Mouse (Mus musculus): ENCODE results near the gene Tfrc. TPM values are rescaled to one million over a fixed set of nuclear protein-coding genes. Genes with fewer than 3 reads are reported as not detected.

The Tfrc gene
- polyA plus RNA-seq, 1 experiment from 2014 or later, result 59.2 TPM

DNA sequence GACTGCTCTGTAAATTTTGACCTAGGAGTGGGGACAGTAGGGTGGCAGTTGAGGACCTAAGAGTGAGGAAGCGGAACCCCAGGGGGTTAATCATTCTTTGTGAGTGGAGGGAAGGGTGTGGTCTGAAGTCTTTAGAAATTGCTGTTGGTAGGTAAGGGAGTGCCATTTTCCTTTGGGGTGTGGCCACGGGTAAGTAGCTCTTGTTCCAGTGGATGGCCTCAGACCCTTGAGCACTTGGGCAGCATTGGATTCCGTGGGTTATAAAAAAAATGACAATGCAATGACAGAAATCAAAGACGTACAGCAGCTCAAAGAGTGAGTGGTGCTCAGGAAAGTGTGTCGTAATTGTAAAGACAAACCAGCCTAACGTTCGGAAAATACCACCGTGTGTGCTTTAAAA, 47.6 kb downstream of the Tfrc start:
- no peaks in the 10 kb centered on the region for H3K36me3 ChIP-seq (replicated peaks)
- no peak overlapping the region for H3K4me3 ChIP-seq (replicated peaks)
- no peak overlapping the region; the same call in 1 of the 2 replicates for H3K27ac ChIP-seq
- H3K9me3 ChIP-seq, result no peaks in the 10 kb centered on the region
- H3K9ac ChIP-seq, result no peak overlapping the region
- peaks cover 40% of the 10 kb centered on the region for H3K4me1 ChIP-seq
- H3K4me2 ChIP-seq, result no peak overlapping the region
- no peaks in the 10 kb centered on the region for H3K27me3 ChIP-seq
- no peak for ATAC-seq (ENCODE audit: low FRiP score)
- 85% methylated on average over 8 of the region's 8 CpGs for WGBS

DNA sequence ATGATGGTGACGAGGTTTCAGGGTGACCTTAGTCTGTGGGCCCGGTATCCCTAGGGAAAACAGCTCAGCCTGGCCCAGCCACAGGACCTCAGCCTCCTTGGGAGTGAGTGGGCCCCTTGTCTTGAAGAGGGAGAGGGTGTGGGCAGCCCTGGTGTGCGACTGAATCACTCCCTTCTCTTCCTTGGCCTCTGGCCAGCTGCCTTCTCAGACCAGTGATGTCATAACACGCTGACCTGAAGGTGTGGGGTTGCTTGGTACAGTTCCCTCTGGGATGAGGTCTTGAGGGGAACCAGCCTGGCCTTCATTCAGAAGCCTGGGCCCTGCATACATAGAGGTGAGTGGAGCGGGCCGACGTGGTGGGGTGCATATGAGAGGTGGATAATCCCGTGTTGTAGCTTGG, 48.1 kb downstream of the Tfrc start:
- peaks cover 45% of the 10 kb centered on the region for H3K4me1 ChIP-seq
- no peak for ATAC-seq (ENCODE audit: low FRiP score)
- H3K9me3 ChIP-seq, result no peaks in the 10 kb centered on the region
- H3K27ac ChIP-seq, result no peak overlapping the region
- no peak overlapping the region for H3K4me3 ChIP-seq (replicated peaks)
- no peak overlapping the region for H3K4me2 ChIP-seq
- H3K9ac ChIP-seq, result no peak overlapping the region
- no peaks in the 10 kb centered on the region for H3K27me3 ChIP-seq
- WGBS, result 84% methylated on average over 8 of the region's 8 CpGs
- no peaks in the 10 kb centered on the region for H3K36me3 ChIP-seq (replicated peaks)

GRCm38 (mm10) chr16:32657498-32658250, 49.0 kb downstream of the Tfrc start:
- Histone ChIP-seq H3K27ac (0 out of 2 replicates have a peak overlapping the region, but pooled peaks have one; percentile 5), H3K27me3 (no peaks in the 10 kb centered on the region), H3K36me3 (replicated peaks) (no peaks in the 10 kb centered on the region), H3K4me1 (peaks cover 53% of the 10 kb centered on the region), H3K4me3 (replicated peaks) (no peak overlapping the region), H3K4me2 (no peak overlapping the region), H3K9ac (no peak overlapping the region), H3K9me3 (no peaks in the 10 kb centered on the region)
- no peak for ATAC-seq (ENCODE audit: low FRiP score)
- 92% methylated on average over 16 of the region's 16 CpGs for WGBS

DNA sequence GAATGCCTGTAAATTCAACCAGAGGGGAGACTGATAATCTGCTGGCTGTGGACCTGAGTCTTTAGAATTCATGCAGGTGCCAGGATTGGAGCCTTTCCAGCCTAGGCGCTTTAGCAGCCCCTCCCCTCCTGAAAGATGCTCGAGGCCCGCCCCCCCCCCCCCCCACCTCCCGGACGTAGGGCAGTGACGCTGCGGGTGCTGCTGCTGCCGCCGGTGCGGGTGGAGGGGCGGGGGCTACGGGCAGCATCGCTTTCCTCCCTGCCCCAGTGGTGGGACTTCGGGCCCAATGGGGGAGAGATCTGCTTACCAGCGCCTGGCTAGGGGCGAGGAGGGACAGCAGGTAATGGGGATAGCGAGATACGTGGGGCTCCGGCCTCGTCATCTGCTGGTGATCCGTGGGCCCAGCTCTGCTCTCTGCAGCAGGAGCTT, 50.0 kb downstream of the Tfrc start:
- H3K4me1 ChIP-seq, result peaks cover 58% of the 10 kb centered on the region
- H3K36me3 ChIP-seq (replicated peaks), result no peaks in the 10 kb centered on the region
- no peaks in the 10 kb centered on the region for H3K27me3 ChIP-seq
- peak overlapping the region; percentile 66 for H3K4me2 ChIP-seq
- WGBS, result 0% methylated on average over 2 of the region's 21 CpGs
- peak; percentile 31; the same call in 1 of the 2 replicates for ATAC-seq (ENCODE audit: low FRiP score)
- peak overlapping the region; percentile 36 for H3K4me3 ChIP-seq (replicated peaks)
- H3K9ac ChIP-seq, result peak overlapping the region; percentile 63
- peak overlapping the region; percentile 66 for H3K27ac ChIP-seq
- H3K9me3 ChIP-seq, result no peaks in the 10 kb centered on the region

DNA sequence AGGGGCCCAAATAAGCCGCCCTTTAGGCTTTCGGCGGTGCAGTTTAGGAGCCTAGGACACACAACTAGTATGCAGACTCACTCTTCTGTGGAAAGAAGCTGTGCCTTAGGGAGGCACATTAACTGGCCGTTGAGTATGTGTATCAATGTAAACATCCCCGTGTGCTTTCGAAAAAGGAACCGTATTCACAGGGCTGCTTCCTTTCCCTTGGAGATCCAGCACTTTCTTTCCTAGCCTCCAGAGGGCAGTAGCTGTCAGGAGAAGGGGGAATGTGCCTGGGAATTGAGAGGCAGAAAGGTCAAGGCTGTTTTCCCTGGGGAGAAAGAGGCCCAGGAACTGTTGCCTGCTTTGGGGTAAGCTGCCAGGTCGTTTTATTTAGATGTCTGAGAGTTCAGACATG, 50.7 kb downstream of the Tfrc start:
- Histone ChIP-seq H3K9ac (peak overlapping the region; percentile 63), H3K9me3 (no peaks in the 10 kb centered on the region), H3K27me3 (no peaks in the 10 kb centered on the region), H3K4me2 (peak overlapping the region; percentile 66), H3K36me3 (replicated peaks) (no peaks in the 10 kb centered on the region), H3K27ac (peak overlapping the region; percentile 66), H3K4me3 (replicated peaks) (peak overlapping the region; percentile 36), H3K4me1 (peaks cover 60% of the 10 kb centered on the region)
- ATAC-seq (ENCODE audit: low FRiP score), result no peak
- WGBS, result 8% methylated on average over 8 of the region's 8 CpGs

DNA sequence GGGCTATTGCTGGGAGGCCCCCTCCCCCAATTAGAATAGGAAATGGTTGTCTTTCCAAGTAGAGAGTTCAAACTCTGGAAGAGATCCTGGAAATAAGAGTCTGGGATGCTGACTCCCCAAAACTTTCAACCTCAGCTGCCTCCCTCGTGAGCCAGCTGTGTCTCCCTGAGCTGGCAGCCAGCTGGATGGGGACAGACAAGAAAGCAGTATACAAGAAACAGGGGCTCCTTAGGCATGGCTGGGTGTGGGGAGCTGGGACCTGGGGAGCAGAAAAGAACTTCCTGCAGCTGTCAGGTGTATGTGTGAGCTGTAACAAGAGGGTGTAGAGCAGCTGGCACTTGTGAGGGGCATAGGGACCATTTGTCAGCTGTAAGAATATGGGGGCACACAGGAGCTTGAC, 51.4 kb downstream of the Tfrc start:
- H3K27me3 ChIP-seq, result no peaks in the 10 kb centered on the region
- H3K27ac ChIP-seq, result peak overlapping the region; percentile 81
- no peaks in the 10 kb centered on the region for H3K9me3 ChIP-seq
- 53% methylated on average over 1 of the region's 1 CpGs for WGBS
- H3K36me3 ChIP-seq (replicated peaks), result no peaks in the 10 kb centered on the region; the same call in 1 of the 2 replicates
- no peak overlapping the region for H3K4me3 ChIP-seq (replicated peaks)
- ATAC-seq (ENCODE audit: low FRiP score), result no peak
- H3K9ac ChIP-seq, result no peak overlapping the region
- peaks cover 61% of the 10 kb centered on the region for H3K4me1 ChIP-seq
- H3K4me2 ChIP-seq, result no peak overlapping the region

DNA sequence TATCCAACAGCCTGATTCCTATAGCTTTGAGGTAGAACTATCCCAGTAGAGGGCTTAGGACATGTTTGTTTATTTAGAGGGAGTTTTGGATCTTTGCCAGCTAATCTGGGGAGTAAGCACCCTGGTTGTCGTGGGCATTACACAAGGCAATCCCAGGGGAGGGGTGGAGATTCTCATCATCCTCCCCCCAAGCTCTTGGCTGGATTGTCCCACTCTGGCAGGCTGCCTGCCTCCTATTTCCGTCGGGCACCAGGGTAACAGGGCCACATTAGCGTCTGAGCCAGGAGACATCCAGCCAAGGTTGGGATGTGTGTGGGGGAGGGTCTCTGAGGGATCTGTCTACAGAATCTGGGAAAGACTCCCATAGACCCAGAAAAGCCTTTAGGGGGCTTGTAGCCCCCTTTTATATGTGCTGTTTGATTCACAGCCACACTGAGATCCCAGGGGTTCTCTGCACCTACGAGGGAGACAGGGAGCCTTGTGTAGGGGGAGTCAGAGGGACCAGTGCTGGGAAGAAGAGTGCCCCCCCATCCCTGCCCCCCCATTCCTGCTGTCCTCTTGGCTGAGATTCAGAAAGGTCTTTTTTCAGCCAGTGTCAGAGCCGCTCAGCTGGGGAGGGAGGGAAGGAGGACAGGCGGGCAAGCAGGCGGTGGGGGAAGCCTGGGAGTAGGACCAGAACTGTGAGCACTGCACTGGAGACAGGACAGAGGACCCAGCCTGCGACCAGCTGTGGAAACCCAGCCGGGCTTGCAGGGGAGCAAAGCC, 52.0 kb downstream of the Tfrc start:
- H3K4me3 ChIP-seq (replicated peaks), result no peak overlapping the region
- H3K9ac ChIP-seq, result peak overlapping the region; percentile 53
- H3K36me3 ChIP-seq (replicated peaks), result no peaks in the 10 kb centered on the region; the same call in 1 of the 2 replicates
- no peaks in the 10 kb centered on the region for H3K9me3 ChIP-seq
- peak overlapping the region; percentile 81 for H3K27ac ChIP-seq
- WGBS, result 22% methylated on average over 10 of the region's 10 CpGs
- ATAC-seq (ENCODE audit: low FRiP score), result peak; percentile 53; the same call in 1 of the 2 replicates
- no peaks in the 10 kb centered on the region for H3K27me3 ChIP-seq
- H3K4me1 ChIP-seq, result peaks cover 67% of the 10 kb centered on the region
- peak overlapping the region; percentile 33 for H3K4me2 ChIP-seq

DNA sequence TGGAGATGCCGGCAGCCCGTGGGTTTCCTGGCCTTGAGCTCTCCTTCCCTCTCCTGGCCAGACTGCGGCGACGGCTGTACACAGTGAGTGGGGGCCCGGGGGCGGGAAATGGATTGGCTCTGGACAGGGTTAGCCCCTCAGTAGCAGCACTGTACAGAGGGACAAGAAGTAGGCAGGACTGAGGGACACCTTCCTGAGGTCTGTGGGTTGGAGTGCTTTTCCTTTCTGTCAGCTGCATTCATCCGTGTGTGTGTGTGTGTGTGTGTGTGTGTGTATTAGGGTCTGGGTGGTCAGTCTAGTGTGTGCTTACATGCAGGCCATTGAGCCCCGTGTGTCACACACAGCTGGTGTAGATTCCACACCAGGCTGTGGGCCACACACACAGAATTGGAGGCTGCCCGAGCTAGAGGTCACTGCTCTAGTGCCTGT, 52.8 kb downstream of the Tfrc start:
- Histone ChIP-seq H3K27me3 (no peaks in the 10 kb centered on the region), H3K9ac (peak overlapping the region; percentile 53), H3K9me3 (no peaks in the 10 kb centered on the region), H3K4me2 (peak overlapping the region; percentile 33), H3K4me3 (replicated peaks) (0 out of 2 replicates have a peak overlapping the region, but pooled peaks have one; percentile 8), H3K27ac (peak overlapping the region; percentile 81), H3K36me3 (replicated peaks) (no peaks in the 10 kb centered on the region; the same call in 1 of the 2 replicates), H3K4me1 (peaks cover 75% of the 10 kb centered on the region)
- ATAC-seq (ENCODE audit: low FRiP score), result 0 out of 2 replicates have a peak, but pooled peaks have one; percentile 11
- 48% methylated on average over 10 of the region's 10 CpGs for WGBS

DNA sequence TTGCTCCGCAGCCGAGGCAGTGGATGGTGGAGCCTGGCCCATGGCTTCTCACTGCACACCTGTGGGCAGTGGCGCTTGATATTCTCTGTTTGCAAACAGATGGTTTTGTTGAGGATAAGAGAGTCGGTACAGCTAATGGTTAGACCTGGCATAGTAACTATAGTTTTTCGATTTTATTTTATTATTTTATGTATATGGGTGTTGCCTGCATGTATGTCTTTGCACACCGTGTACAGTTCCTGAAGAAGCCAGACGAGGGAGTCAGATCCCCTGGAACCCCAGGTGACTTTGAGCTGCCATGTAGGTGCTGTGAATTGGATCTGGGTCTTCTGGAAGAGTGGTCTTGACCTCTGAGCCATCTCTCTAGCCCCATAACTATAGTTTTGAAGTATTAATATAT, 53.7 kb downstream of the Tfrc start:
- 91% methylated on average over 7 of the region's 7 CpGs for WGBS

DNA sequence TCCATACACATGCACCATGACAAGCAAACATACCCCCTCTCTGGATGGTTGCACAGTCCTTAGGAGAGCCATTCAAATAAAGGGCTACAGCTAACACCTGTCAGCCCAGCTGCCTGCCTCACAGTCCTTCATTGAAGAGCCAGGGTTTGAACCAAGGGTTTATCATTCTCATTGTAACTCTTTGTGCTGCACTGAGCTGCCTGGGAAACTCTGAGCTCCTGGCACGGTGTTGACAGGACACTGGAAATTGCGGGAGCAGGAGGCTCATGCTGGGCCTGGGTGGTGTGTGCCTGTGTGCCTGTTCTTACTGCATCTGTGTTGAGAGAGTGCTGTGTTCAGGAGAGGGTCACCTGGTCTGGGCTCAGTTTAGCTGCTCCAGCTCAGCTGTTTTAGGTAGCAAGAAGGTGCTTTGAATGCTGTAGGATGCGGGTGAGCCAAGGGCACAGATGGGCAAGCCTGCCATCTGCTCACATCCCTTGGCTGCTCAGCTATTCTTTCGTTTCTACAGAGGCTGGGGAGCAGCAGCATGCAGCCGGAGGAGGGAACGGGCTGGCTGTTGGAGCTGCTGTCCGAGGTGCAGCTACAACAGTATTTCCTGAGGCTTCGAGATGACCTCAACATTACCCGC, 54.6 kb downstream of the Tfrc start:
- Histone ChIP-seq H3K4me2 (no peak overlapping the region), H3K9me3 (no peaks in the 10 kb centered on the region), H3K36me3 (replicated peaks) (no peaks in the 10 kb centered on the region; the same call in 1 of the 2 replicates), H3K9ac (no peak overlapping the region), H3K27me3 (no peaks in the 10 kb centered on the region), H3K27ac (peak overlapping the region; percentile 62), H3K4me1 (peaks cover 79% of the 10 kb centered on the region), H3K4me3 (replicated peaks) (no peak overlapping the region)
- ATAC-seq (ENCODE audit: low FRiP score), result no peak
- WGBS, result 68% methylated on average over 9 of the region's 9 CpGs

More for the DNA sequence above, 53.7 kb downstream of the Tfrc start:
- H3K36me3 ChIP-seq (replicated peaks), result no peaks in the 10 kb centered on the region; the same call in 1 of the 2 replicates
- H3K4me2 ChIP-seq, result peak overlapping the region; percentile 33
- ATAC-seq (ENCODE audit: low FRiP score), result no peak
- no peaks in the 10 kb centered on the region for H3K9me3 ChIP-seq
- H3K9ac ChIP-seq, result peak overlapping the region; percentile 53; the same call in 1 of the 2 replicates
- H3K4me3 ChIP-seq (replicated peaks), result peak overlapping the region; percentile 8; the same call in 1 of the 2 replicates
- no peaks in the 10 kb centered on the region for H3K27me3 ChIP-seq
- H3K27ac ChIP-seq, result peak overlapping the region; percentile 81; the same call in 1 of the 2 replicates
- H3K4me1 ChIP-seq, result peaks cover 82% of the 10 kb centered on the region

DNA sequence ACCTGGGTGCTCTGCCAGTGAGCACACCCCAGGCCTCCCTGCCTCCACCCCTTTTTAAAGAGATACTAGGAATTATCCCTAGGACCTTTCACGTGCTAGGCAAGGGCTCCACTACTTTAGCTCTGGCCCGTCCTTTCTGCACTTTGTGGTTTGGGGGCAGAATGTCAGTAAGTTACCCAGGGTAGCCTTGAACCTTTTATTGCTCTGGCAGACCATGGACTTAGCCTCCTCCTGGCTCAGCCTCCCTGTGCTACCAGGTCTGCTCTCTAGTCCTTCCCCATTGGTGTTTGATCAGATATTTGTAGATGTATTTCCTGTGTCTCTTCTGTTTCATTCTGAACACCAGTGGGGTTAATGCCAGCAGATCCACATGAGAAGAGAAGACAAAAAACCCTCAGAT, 55.5 kb downstream of the Tfrc start:
- WGBS, result 76% methylated on average over 2 of the region's 2 CpGs
- Histone ChIP-seq H3K4me3 (replicated peaks) (no peak overlapping the region), H3K27me3 (no peaks in the 10 kb centered on the region), H3K4me1 (peaks cover 70% of the 10 kb centered on the region), H3K4me2 (no peak overlapping the region), H3K9ac (no peak overlapping the region), H3K9me3 (no peaks in the 10 kb centered on the region), H3K27ac (peak overlapping the region; percentile 62), H3K36me3 (replicated peaks) (no peaks in the 10 kb centered on the region; the same call in 1 of the 2 replicates)
- ATAC-seq (ENCODE audit: low FRiP score), result no peak
